Mouse (Mus musculus) ES-E14 (cell line): Measurements from ENCODE around the gene Rab8a. TPM values are rescaled to one million over a fixed set of nuclear protein-coding genes. Genes with fewer than 3 reads are reported as not detected.
A peak's percentile ranks its signal among the peaks of the same experiment; 100 is the strongest.
"Not testable (repeated sequence)": the region's sequence is repeated elsewhere in the genome, so short reads cannot be mapped to it uniquely, and the experiment has no call there.

Source experiments
- DNase-seq: peaks from one replicate; pipeline ENCODE4 v3.0.0-alpha.2; 2013; ENCODE audit warnings: low read depth, low spot score
- H3K27ac ChIP-seq: 2 replicates; pipeline ENCODE4 v1.5.1; 2012; ENCODE audit warnings: low read depth, mild to moderate bottlenecking, low read length, moderate library complexity, mixed read lengths; ENCODE audit not compliant: poor library complexity, insufficient read depth, severe bottlenecking
- H3K36me3 ChIP-seq: 2 replicates; pipeline ENCODE4 v1.6.1; 2012; ENCODE audit warnings: mild to moderate bottlenecking, low read length, moderate library complexity, mixed read lengths; ENCODE audit not compliant: control insufficient read depth, poor library complexity, insufficient read depth, severe bottlenecking
- H3K4me1 ChIP-seq, 2 experiments: fragments of 150-350 bp in 1 of 2; sonication (generic) in 1 of 2; 2 replicates each; pipeline ENCODE4 v1.6.1; 2012; ENCODE audit warnings: low read length in 2 of 2, mild to moderate bottlenecking in 1 of 2, mixed read lengths in 1 of 2; ENCODE audit not compliant: control insufficient read depth in 2 of 2, insufficient read depth in 2 of 2, poor library complexity in 1 of 2
- H3K4me3 ChIP-seq, 2 experiments: fragments of 150-350 bp in 1 of 2; sonication (generic) in 1 of 2; 2 replicates each; pipeline ENCODE4 v1.5.1; 2012; ENCODE audit warnings: low read length in 2 of 2, low read depth in 1 of 2, mild to moderate bottlenecking in 1 of 2, mixed read lengths in 1 of 2; ENCODE audit not compliant: insufficient read depth in 1 of 2, poor library complexity in 1 of 2, severe bottlenecking in 1 of 2
- H3K9ac ChIP-seq: 2 replicates; pipeline ENCODE4 v1.6.1; 2012; ENCODE audit warnings: low read depth, mild to moderate bottlenecking, low read length, mixed read lengths; ENCODE audit not compliant: poor library complexity, insufficient read depth, severe bottlenecking
- H3K9me3 ChIP-seq: fragments of 150-350 bp; sonication (generic); 2 replicates; pipeline ENCODE4 v1.6.1; 2012; ENCODE audit warnings: low read depth, mild to moderate bottlenecking, low read length; ENCODE audit not compliant: control insufficient read depth, insufficient read depth
- CHD2 ChIP-seq: IDR thresholded peaks from 2 replicates; pipeline ENCODE4 v1.6.1; 2014; ENCODE audit warnings: mild to moderate bottlenecking, low read depth, low read length, inconsistent platforms
- HCFC1 ChIP-seq: IDR thresholded peaks from 2 replicates; pipeline ENCODE4 v1.6.1; 2012; ENCODE audit warnings: low read length, inconsistent platforms, borderline replicate concordance; ENCODE audit not compliant: insufficient read depth
- MAFK ChIP-seq: IDR thresholded peaks from 2 replicates; pipeline ENCODE4 v1.6.1; 2014; ENCODE audit warnings: mild to moderate bottlenecking, low read depth, low read length, inconsistent platforms; ENCODE audit not compliant: insufficient read depth
- ZC3H11A ChIP-seq: IDR thresholded peaks from 2 replicates; pipeline ENCODE4 v1.6.1; 2012; ENCODE audit warnings: low read depth, mild to moderate bottlenecking, inconsistent platforms, low read length, borderline replicate concordance
- ZNF384 ChIP-seq: IDR thresholded peaks from 2 replicates; pipeline ENCODE4 v1.6.1; 2012; ENCODE audit warnings: low read depth, low read length, inconsistent platforms
- in situ Hi-C, 2 experiments: fragments of 600-800 bp; cut with MboI; formaldehyde crosslinking; loops; one replicate each; pipeline ENCODE4 v1.15.1; 2025; ENCODE audit warnings: low sequenced_read_pairs in 2 of 2, inconsistent platforms in 1 of 2; ENCODE audit not compliant: unreplicated experiment in 2 of 2
- total RNA-seq: library from RNA; depleted of rRNA; stranded (reverse); fragments of 300-350 nt; gene quantifications from 2 replicates; pipeline ENCODE4 v1.2.3, GENCODE M21; 2012; rRNA removed

The Rab8a gene
- 54.0 and 73.2 TPM in 2 replicates for total RNA-seq

DNA sequence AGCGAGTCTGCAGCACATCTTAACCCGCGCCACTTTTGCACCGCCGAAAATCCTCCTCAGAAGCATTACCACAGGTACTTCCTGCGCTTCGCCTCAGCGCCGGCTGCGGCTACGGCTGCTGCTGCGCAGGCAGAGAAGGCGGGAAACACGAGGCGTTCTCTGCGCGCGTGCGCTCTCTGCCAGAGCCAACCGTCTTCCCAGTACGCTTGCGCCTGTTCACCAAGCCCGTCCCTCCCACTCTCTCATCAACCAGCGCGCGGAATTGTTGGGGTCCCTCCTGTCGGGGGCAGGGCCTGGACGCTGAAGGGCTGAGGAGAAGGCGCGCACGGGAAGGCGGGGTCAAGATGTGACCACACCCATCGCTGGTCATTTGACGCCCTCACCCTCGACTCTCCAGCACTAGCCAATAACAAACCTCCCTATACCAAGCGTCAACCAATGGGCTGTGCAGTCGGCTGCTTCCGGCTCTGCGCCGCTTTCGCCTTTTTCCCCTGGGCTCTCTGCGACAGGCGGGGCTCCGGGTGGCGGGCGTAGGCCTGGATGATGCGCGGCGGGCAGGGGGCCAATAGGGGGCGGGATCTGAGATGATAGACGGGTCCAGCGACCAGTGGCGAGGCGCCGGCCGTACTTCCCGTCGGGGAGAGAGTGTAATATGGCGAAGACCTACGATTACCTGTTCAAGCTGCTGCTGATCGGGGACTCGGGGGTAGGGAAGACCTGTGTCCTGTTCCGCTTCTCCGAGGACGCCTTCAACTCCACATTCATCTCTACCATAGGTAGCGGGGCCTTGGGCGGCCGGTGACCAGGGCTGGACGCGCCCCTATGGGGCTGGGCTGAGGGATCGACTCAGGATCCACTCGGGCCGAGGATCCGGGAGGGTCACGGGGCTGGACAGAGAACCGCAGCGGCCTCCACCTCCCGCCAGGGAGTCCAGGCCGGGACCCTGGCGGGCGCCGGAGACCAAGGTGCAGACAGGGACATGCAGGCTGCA lies at the start of gene Rab8a:
Gene Rab8a, plus strand, starts transcription at position 494 of the 991 bp plus-strand sequence.
- peak within 1 kb of the TSS; percentile 89 to 95 for H3K4me3 ChIP-seq
- peak within 1 kb of the TSS; percentile 93 for H3K27ac ChIP-seq
- in situ Hi-C loops = no loop called here
- peaks cover 0 to 7% of the 10 kb centered on the region in 2 experiments; a peak in 2 of 4 replicates for H3K4me1 ChIP-seq
- no peak for TF ChIP-seq MAFK
- 0 out of 2 replicates have a peak, but pooled peaks have one; percentile 66 for TF ChIP-seq HCFC1
- TF ChIP-seq CHD2 = peak; percentile 76
- no peak for TF ChIP-seq ZC3H11A
- TF ChIP-seq ZNF384 = no peak
- peak within 1 kb of the TSS; percentile 97 for H3K9ac ChIP-seq
- peaks cover 4% of the 10 kb centered on the region; the same call in 1 of the 2 replicates for H3K36me3 ChIP-seq
- peak; percentile 98 for DNase-seq
- no peaks in the 10 kb centered on the region for H3K9me3 ChIP-seq

DNA sequence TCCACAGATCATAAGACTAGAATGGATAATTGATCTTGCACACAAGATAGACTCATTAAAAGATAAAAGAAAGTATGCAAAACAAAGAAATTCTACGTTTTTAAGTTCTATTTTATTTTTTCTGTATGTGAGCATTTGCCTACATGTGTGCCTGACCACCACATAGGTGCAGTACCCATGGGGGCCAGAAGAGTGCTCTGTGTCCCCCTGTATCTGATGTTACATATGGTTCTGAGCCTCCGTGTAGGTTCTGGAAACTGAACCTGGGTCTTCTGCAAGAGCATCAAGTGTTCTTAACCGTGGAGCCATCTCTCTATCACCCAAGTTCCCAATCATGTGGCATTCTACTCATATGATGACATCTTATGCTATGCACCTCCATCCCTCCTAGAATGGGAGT lies 48.5 kb upstream of the Rab8a start:
- Histone ChIP-seq H3K27ac (no peak overlapping the region), H3K36me3 (no peaks in the 10 kb centered on the region), H3K4me3 (no peak overlapping the region), H3K9ac (no peak overlapping the region), H3K9me3 (no peaks in the 10 kb centered on the region), H3K4me1 (no peaks in the 10 kb centered on the region)
- in situ Hi-C loops = no loop called here
- TF ChIP-seq ZNF384 (no peak), HCFC1 (no peak), CHD2 (no peak), ZC3H11A (peak; percentile 49; the same call in 1 of the 2 replicates), MAFK (no peak)
- peak; percentile 47 for DNase-seq

DNA sequence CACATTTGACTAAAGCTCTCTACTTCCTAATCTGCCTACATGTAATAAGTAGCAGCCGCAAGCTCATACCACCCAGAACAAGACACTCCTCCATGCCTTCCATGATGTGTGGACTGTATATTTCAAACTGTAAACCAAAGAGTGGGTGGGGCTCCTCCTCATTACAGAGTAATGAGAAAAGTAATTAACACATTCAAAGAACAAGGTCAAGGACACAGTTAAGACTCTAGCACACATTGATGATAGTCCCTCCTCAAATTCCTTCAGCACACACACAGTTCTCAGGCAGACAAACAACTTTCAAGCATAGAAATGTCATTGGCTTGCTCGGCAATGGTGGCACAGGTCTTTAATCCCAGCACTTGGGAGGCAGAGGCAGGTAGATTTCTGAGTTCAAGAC lies 45.8 kb upstream of the Rab8a start:
- Histone ChIP-seq H3K4me3 (no peak overlapping the region), H3K9ac (no peak overlapping the region), H3K4me1 (no peaks in the 10 kb centered on the region), H3K9me3 (no peaks in the 10 kb centered on the region), H3K27ac (no peak overlapping the region), H3K36me3 (no peaks in the 10 kb centered on the region)
- TF ChIP-seq ZC3H11A (no peak), HCFC1 (no peak), ZNF384 (no peak), MAFK (no peak), CHD2 (no peak)
- in situ Hi-C loops = no loop called here
- no peak for DNase-seq

DNA sequence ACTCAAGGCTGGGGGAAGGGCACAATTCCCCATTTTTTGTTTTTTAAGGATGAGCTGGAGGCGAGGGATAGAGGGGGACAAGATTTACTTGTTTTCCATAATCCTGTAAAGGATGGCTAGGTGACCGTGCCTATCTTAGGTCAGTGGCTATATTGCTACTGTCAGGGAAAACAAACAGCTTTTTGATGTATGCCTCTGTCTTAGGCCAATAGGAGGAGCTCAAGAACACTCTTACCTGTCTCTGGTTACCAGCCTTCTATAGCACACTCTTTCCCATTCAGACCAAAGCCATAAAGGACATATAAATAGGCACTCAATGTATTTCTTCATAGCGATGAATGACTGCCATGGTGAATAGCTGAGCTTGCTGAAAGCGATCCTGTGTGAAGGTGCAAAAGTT lies 42.4 kb upstream of the Rab8a start:
- no peak overlapping the region for H3K4me3 ChIP-seq
- no peak overlapping the region for H3K9ac ChIP-seq
- no peaks in the 10 kb centered on the region for H3K4me1 ChIP-seq
- H3K27ac ChIP-seq = no peak overlapping the region
- in situ Hi-C loops = no loop called here
- no peaks in the 10 kb centered on the region for H3K9me3 ChIP-seq
- no peak for TF ChIP-seq CHD2
- TF ChIP-seq ZC3H11A = no peak
- TF ChIP-seq ZNF384 = no peak
- no peak for TF ChIP-seq MAFK
- no peak for TF ChIP-seq HCFC1
- no peaks in the 10 kb centered on the region for H3K36me3 ChIP-seq
- DNase-seq = no peak

DNA sequence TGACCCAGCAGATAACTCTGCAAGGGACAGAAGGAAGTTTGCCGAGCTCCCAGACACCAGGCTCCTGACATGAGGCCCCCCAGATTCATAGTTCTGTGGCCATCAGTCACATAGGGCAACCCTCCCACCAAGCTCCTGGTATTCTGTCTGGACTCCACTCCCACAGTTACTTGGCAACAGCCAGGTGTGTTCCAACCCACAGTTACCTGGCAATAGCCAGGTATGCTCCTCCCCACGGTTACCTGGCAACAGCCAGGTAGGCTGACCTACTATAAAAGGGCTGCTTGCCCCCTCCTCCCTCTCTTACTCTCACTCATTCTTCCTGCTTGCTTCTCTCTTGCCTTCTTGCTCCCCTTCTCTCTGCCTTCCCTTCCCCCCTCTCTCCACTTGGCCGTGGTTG lies 39.5 kb upstream of the Rab8a start:
- in situ Hi-C loops, H3K27ac ChIP-seq: not testable (repeated sequence)

More for the DNA sequence above, 39.5 kb upstream of the Rab8a start:
- not testable (repeated sequence) for DNase-seq, H3K4me3 ChIP-seq, H3K36me3 ChIP-seq, H3K4me1 ChIP-seq, H3K9ac ChIP-seq, H3K9me3 ChIP-seq
